Comparison of ENCODE assay signal across 10 mouse cellular contexts in genomic region chr11:116813610-116814009, GRCm38 (mm10). TPM values are rescaled to one million over a fixed set of nuclear protein-coding genes. Genes with fewer than 3 reads are reported as not detected.
A peak's percentile ranks its signal among the peaks of the same experiment; 100 is the strongest.
DNase-seq lines count a peak whose midpoint lies in the region; ATAC-seq and TF ChIP-seq lines count a peak whose summit lies in the region.
"Had no signal": no experiment of that assay in that cellular context is flagged by ENCODE, and none has a peak within 500 bp of the region (broad histone marks: within the 10 kb centered on the region; RNA-seq: fewer than 3 reads in every experiment).

No protein-coding gene starts in this region.

- peak overlapping the region; percentile 57; the same call in 1 of the 2 replicates for H3K9ac ChIP-seq in heart, embryonic 12.5 days
- no peak overlapping the region for H3K9ac ChIP-seq in forebrain, embryonic 14.5 days (ENCODE audit: low read length)
- H3K9ac ChIP-seq in liver, embryonic 12.5 days = no peak overlapping the region

- no peak for ATAC-seq in heart, embryonic 12.5 days (ENCODE audit: insufficient number of reproducible peaks, low FRiP score)
- no peak for ATAC-seq in forebrain, embryonic 14.5 days
- ATAC-seq in liver, embryonic 12.5 days = no peak

- H3K4me1 ChIP-seq in heart, embryonic 12.5 days (replicated peaks) = peaks cover 68% of the 10 kb centered on the region
- H3K4me1 ChIP-seq in E14TG2a.4 (replicated peaks; ENCODE audit: low read depth, low read length) = peaks cover 74% of the 10 kb centered on the region
- H3K4me1 ChIP-seq in forebrain, embryonic 14.5 days (ENCODE audit: control insufficient read depth, insufficient read depth, low read length) = peaks cover 34% of the 10 kb centered on the region
- peaks cover 31% of the 10 kb centered on the region for H3K4me1 ChIP-seq in liver, embryonic 12.5 days

- no peak for TF ChIP-seq CTCF in E14TG2a.4 (conservative IDR thresholded peaks at IDR 0.05; ENCODE audit: low read length)

- 79% methylated on average over 13 of the region's 13 CpGs for WGBS in heart, embryonic 12.5 days
- 68% methylated on average over 13 of the region's 13 CpGs for WGBS in forebrain, embryonic 14.5 days
- 81% methylated on average over 13 of the region's 13 CpGs for WGBS in liver, embryonic 12.5 days (ENCODE audit: insufficient replicate concordance)

- peaks cover 10% of the 10 kb centered on the region for H3K27me3 ChIP-seq in heart, embryonic 12.5 days (replicated peaks)
- H3K27me3 ChIP-seq in E14TG2a.4 (ENCODE audit: insufficient read depth, low read length) = peaks cover 19% of the 10 kb centered on the region
- no peaks in the 10 kb centered on the region for H3K27me3 ChIP-seq in forebrain, embryonic 14.5 days (replicated peaks; ENCODE audit: control insufficient read depth, insufficient read depth, low read length)
- H3K27me3 ChIP-seq in liver, embryonic 12.5 days (replicated peaks) = peaks cover 26% of the 10 kb centered on the region

- H3K36me3 ChIP-seq in heart, embryonic 12.5 days = peaks cover 3% of the 10 kb centered on the region; the same call in 1 of the 2 replicates
- no peaks in the 10 kb centered on the region for H3K36me3 ChIP-seq in E14TG2a.4 (ENCODE audit: insufficient read depth, low read length)
- no peaks in the 10 kb centered on the region for H3K36me3 ChIP-seq in forebrain, embryonic 14.5 days (ENCODE audit: control insufficient read depth, insufficient read depth, low read length)
- no peaks in the 10 kb centered on the region for H3K36me3 ChIP-seq in liver, embryonic 12.5 days

- intact Hi-C loops in heart, postnatal 14 days (cut with DNase I) = no loop called here

- H3K9me3 ChIP-seq in heart, embryonic 12.5 days (replicated peaks) = no peaks in the 10 kb centered on the region
- no peaks in the 10 kb centered on the region for H3K9me3 ChIP-seq in E14TG2a.4 (ENCODE audit: low read length)
- no peaks in the 10 kb centered on the region for H3K9me3 ChIP-seq in forebrain, embryonic 14.5 days (replicated peaks; ENCODE audit: control insufficient read depth, low read length)
- no peaks in the 10 kb centered on the region for H3K9me3 ChIP-seq in liver, embryonic 12.5 days (replicated peaks)

- DNase-seq in heart, postnatal 14 days = no peak
- no peak for DNase-seq in forebrain, embryonic 14.5 days (ENCODE audit: low spot score)
- DNase-seq in urinary bladder, postnatal 10 days (ENCODE audit: low spot score) = no peak
- no peak for DNase-seq in thymus, adult 18-20 months
- DNase-seq in adrenal gland, adult 2 months = no peak
- DNase-seq: thymus, adult 2 months had no signal

- peak overlapping the region; percentile 78 for H3K27ac ChIP-seq in heart, embryonic 12.5 days (ENCODE audit: poor library complexity, severe bottlenecking)
- peak overlapping the region; percentile 74 for H3K27ac ChIP-seq in forebrain, embryonic 14.5 days (ENCODE audit: low read depth, low read length)
- H3K27ac ChIP-seq in liver, embryonic 12.5 days = peak overlapping the region; percentile 45; the same call in 1 of the 2 replicates

- H3K4me2 ChIP-seq in heart, embryonic 12.5 days = no peak overlapping the region
- H3K4me2 ChIP-seq in forebrain, embryonic 14.5 days (ENCODE audit: low read length) = no peak overlapping the region
- no peak overlapping the region for H3K4me2 ChIP-seq in liver, embryonic 12.5 days

- H3K4me3 ChIP-seq in heart, embryonic 12.5 days = no peak overlapping the region
- H3K4me3 ChIP-seq in E14TG2a.4 (replicated peaks; ENCODE audit: low read length) = peak overlapping the region; percentile 57
- no peak overlapping the region for H3K4me3 ChIP-seq in forebrain, embryonic 14.5 days (ENCODE audit: low read depth, low read length)
- no peak overlapping the region for H3K4me3 ChIP-seq in liver, embryonic 12.5 days

RNA-seq across cellular contexts. Expression of gene Mxra7, which starts 14.2 kb away (rescaled TPM):
- polyA plus RNA-seq in heart, embryonic 12.5 days (2016; fragmentation: Nextera tagmentation; extraction: Ambion mirVana) = 24.7 and 27.0 TPM in 2 replicates
- total RNA-seq in heart, postnatal 14 days (2021) = 10 to 100 TPM; 27.7 to 32.1 TPM
- 3.6 and 3.8 TPM in 2 replicates for polyA plus RNA-seq in forebrain, embryonic 14.5 days (2014; fragmentation: Nextera tagmentation; extraction: Ambion mirVana)
- polyA plus RNA-seq in liver, embryonic 12.5 days (2016; fragmentation: Nextera tagmentation; extraction: Ambion mirVana) = 6.9 and 7.2 TPM in 2 replicates
- total RNA-seq in adrenal gland, adult 2 months (2021) = 10 to 100 TPM; 37.2 to 78.7 TPM
- polyA plus RNA-seq in adrenal gland, adult 2 months (2012; rRNA removed) = 282 and 392 TPM in 2 replicates

RNA-seq across cellular contexts. Expression of gene Mettl23, which starts 29.5 kb away (rescaled TPM):
- 55.5 and 57.4 TPM in 2 replicates for polyA plus RNA-seq in heart, embryonic 12.5 days (2016; fragmentation: Nextera tagmentation; extraction: Ambion mirVana)
- 10 to 100 TPM; 37.3 to 37.8 TPM for total RNA-seq in heart, postnatal 14 days (2021)
- 79.2 and 100 TPM in 2 replicates for polyA plus RNA-seq in forebrain, embryonic 14.5 days (2014; fragmentation: Nextera tagmentation; extraction: Ambion mirVana)
- polyA plus RNA-seq in liver, embryonic 12.5 days (2016; fragmentation: Nextera tagmentation; extraction: Ambion mirVana) = 47.6 and 49.5 TPM in 2 replicates
- total RNA-seq in adrenal gland, adult 2 months (2021) = 10 to 100 TPM; 22.5 to 35.2 TPM
- polyA plus RNA-seq in adrenal gland, adult 2 months (2012; rRNA removed) = 25.9 and 26.6 TPM in 2 replicates

RNA-seq across cellular contexts. Expression of gene Jmjd6, which starts 29.6 kb away (rescaled TPM):
- polyA plus RNA-seq in heart, embryonic 12.5 days (2016; fragmentation: Nextera tagmentation; extraction: Ambion mirVana) = 76.9 and 77.8 TPM in 2 replicates
- total RNA-seq in heart, postnatal 14 days (2021) = 10 to 100 TPM; 34.4 to 37.3 TPM
- polyA plus RNA-seq in forebrain, embryonic 14.5 days (2014; fragmentation: Nextera tagmentation; extraction: Ambion mirVana) = 64.6 and 81.1 TPM in 2 replicates
- polyA plus RNA-seq in liver, embryonic 12.5 days (2016; fragmentation: Nextera tagmentation; extraction: Ambion mirVana) = 58.2 and 61.6 TPM in 2 replicates
- 10 to 100 TPM; 30.6 to 50.7 TPM for total RNA-seq in adrenal gland, adult 2 months (2021)
- polyA plus RNA-seq in adrenal gland, adult 2 months (2012; rRNA removed) = 17.3 and 18.8 TPM in 2 replicates

RNA-seq across cellular contexts. Expression of gene St6galnac1, which starts 38.3 kb away (rescaled TPM):
- not detected in 2 replicates for polyA plus RNA-seq in heart, embryonic 12.5 days (2016; fragmentation: Nextera tagmentation; extraction: Ambion mirVana)
- not detected for total RNA-seq in heart, postnatal 14 days (2021)
- polyA plus RNA-seq in forebrain, embryonic 14.5 days (2014; fragmentation: Nextera tagmentation; extraction: Ambion mirVana) = not detected in 2 replicates
- polyA plus RNA-seq in liver, embryonic 12.5 days (2016; fragmentation: Nextera tagmentation; extraction: Ambion mirVana) = not detected in 2 replicates
- under 1 TPM in 1 of 2 experiments, not detected in 1; 0.24 TPM for total RNA-seq in adrenal gland, adult 2 months (2021)
- polyA plus RNA-seq in adrenal gland, adult 2 months (2012; rRNA removed) = 0.10 and 0.31 TPM in 2 replicates
- polyA plus RNA-seq: large intestine, adult 2 months had no signal

RNA-seq across cellular contexts. Expression of gene Mfsd11, which starts 38.6 kb away (rescaled TPM):
- 37.6 and 39.9 TPM in 2 replicates for polyA plus RNA-seq in heart, embryonic 12.5 days (2016; fragmentation: Nextera tagmentation; extraction: Ambion mirVana)
- 10 to 100 TPM; 39.8 to 40.4 TPM for total RNA-seq in heart, postnatal 14 days (2021)
- polyA plus RNA-seq in forebrain, embryonic 14.5 days (2014; fragmentation: Nextera tagmentation; extraction: Ambion mirVana) = 31.8 and 46.6 TPM in 2 replicates
- polyA plus RNA-seq in liver, embryonic 12.5 days (2016; fragmentation: Nextera tagmentation; extraction: Ambion mirVana) = 13.6 and 15.0 TPM in 2 replicates
- 10 to 100 TPM; 31.3 to 43.6 TPM for total RNA-seq in adrenal gland, adult 2 months (2021)
- 36.8 and 48.1 TPM in 2 replicates for polyA plus RNA-seq in adrenal gland, adult 2 months (2012; rRNA removed)

Comparison
In these comparisons a context has a peak if more than half of its experiments do, and no peak if none do; other contexts are left out.
1. RNA of gene Mxra7, which starts 14.2 kb away (polyA plus RNA-seq): 282 to 392 TPM in adrenal gland, adult 2 months; 24.7 to 27.0 TPM in heart, embryonic 12.5 days, 6.9 to 7.2 TPM in liver, embryonic 12.5 days and 3.6 to 3.8 TPM in forebrain, embryonic 14.5 days; every median in the first group is over 10 times any median in the second.
2. Peak in every context shown above with its lines, with median percentiles within 50 percentile points of each other: H3K27ac ChIP-seq.